Mouse (Mus musculus): ENCODE measurements around the gene Actn1. TPM values are rescaled to one million over a fixed set of nuclear protein-coding genes. Genes with fewer than 3 reads are reported as not detected.
A peak's percentile ranks its signal among the peaks of the same experiment; 100 is the strongest.

Gene Actn1
- polyA plus RNA-seq, 1 experiment from 2014 or later = 27.2 TPM

DNA sequence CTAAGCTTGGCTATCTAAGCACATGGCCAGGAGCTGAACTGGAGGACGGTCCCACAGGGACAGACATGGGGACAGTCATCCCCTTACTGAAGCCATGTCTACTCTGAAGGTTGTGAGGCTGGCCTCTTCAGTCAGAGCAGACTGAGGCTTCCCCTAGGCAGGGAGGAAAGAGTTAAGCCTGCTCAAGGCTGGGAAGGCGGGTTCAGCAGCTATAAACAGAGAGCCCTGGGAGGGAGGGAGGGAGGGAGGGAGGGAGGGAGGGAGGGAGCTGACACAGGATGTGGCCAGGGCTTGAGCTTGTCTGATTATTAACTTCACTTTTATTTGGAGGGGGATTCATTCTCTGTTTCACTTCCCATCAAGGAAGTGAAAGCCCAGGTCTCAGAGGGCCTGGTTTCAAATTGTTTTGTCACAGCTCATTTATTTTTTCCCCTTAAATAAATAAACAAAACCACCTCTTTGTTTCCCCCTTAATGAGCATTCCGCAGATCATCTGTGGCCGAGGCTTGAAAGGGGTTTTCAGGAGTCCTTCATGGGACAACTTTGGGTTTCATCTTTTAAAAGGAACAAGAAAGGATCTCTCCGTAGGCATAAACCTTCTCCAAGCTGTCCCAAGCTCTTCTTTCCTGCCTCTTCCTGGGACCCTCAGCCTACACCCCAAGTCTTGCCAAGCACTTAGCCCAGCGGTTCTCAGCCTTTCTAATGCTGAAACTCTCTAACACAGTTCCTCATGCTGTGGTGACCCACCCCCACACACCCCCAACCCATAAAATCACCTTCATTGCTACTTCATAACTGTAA, 129.4 kb downstream of the Actn1 start:
- Histone ChIP-seq H3K36me3 (ENCODE audit: control insufficient read depth, insufficient read depth, low read length) (no peaks in the 10 kb centered on the region), H3K9me3 (ENCODE audit: control insufficient read depth, low read length) (no peaks in the 10 kb centered on the region), H3K4me3 (ENCODE audit: low read depth, low read length) (no peak overlapping the region), H3K4me1 (replicated peaks; ENCODE audit: control insufficient read depth, insufficient read depth, low read length) (peaks cover 21% of the 10 kb centered on the region), H3K4me2 (ENCODE audit: low read depth, low read length, severe bottlenecking) (peak overlapping the region; percentile 28; the same call in 1 of the 2 replicates), H3K27me3 (ENCODE audit: control insufficient read depth, insufficient read depth, low read length) (no peaks in the 10 kb centered on the region), H3K27ac (ENCODE audit: low read depth, low read length) (peak overlapping the region; percentile 83), H3K9ac (ENCODE audit: low read length) (peak overlapping the region; percentile 41)
- WGBS = 8% methylated on average over 5 of the region's 6 CpGs
- ATAC-seq (replicated peaks; ENCODE audit: low FRiP score) (peak; percentile 63), DNase-seq (ENCODE audit: low spot score) (peak; percentile 80)

DNA sequence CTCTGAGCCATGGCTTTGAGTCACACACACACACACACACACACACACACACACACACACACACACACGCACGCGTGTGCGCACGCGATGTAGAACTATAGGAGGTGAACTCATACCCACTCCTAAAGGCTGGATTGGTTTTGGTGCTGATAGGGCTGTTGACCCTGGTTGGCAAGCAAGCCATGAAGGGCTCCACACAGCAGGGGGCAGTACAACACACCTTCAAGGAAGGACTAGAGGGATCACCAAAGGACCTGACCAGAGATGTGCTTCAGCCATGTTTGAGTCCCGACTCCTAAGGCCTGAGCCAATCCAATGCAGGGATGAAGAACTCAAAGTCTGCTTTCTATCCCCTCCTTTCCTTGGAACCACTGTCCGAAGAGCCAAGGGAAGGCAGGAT, 130.6 kb downstream of the Actn1 start:
- WGBS = 98% methylated on average over 8 of the region's 8 CpGs
- no peak overlapping the region for H3K4me3 ChIP-seq (ENCODE audit: low read depth, low read length)
- H3K9me3 ChIP-seq (ENCODE audit: control insufficient read depth, low read length) = no peaks in the 10 kb centered on the region
- no peak overlapping the region for H3K9ac ChIP-seq (ENCODE audit: low read length)
- peaks cover 21% of the 10 kb centered on the region for H3K4me1 ChIP-seq (replicated peaks; ENCODE audit: control insufficient read depth, insufficient read depth, low read length)
- no peaks in the 10 kb centered on the region for H3K36me3 ChIP-seq (ENCODE audit: control insufficient read depth, insufficient read depth, low read length)
- H3K27ac ChIP-seq (ENCODE audit: low read depth, low read length) = no peak overlapping the region
- no peaks in the 10 kb centered on the region for H3K27me3 ChIP-seq (ENCODE audit: control insufficient read depth, insufficient read depth, low read length)
- no peak overlapping the region for H3K4me2 ChIP-seq (ENCODE audit: low read depth, low read length, severe bottlenecking)
- DNase-seq (ENCODE audit: low spot score) (peak; percentile 51), ATAC-seq (replicated peaks; ENCODE audit: low FRiP score) (no peak)

DNA sequence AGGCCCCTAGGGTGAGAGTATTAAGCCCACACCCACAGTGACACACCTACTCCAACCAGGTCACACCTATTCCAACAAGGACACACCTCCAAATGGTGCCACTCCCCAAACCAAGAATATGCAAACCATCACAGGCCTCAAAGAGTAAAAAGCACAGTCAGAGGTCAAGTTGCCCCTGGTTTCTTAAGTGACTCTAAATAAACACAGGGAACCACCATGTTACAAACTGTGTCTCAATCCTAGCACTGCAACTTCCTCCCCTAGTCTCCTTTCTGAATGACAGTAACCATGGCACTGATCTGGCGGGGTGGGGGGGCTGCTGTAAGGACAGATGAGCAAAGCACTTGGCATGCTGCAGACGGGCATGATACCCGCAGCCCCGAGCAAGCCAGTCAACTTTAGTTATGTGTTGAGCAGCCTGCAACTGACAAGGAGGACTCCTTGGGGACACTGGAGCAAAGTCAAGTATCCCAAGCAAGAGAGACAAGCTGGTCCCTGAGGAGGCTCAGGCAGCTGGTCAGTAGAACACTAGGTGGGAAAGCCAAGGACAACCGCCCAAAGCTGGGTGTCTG, 132.9 kb downstream of the Actn1 start:
- no peak overlapping the region for H3K4me3 ChIP-seq (ENCODE audit: low read depth, low read length)
- DNase-seq (ENCODE audit: low spot score) (peak; percentile 41), ATAC-seq (replicated peaks; ENCODE audit: low FRiP score) (no peak)
- H3K9me3 ChIP-seq (ENCODE audit: control insufficient read depth, low read length) = no peaks in the 10 kb centered on the region
- no peak overlapping the region for H3K4me2 ChIP-seq (ENCODE audit: low read depth, low read length, severe bottlenecking)
- no peaks in the 10 kb centered on the region for H3K36me3 ChIP-seq (ENCODE audit: control insufficient read depth, insufficient read depth, low read length)
- no peaks in the 10 kb centered on the region for H3K27me3 ChIP-seq (ENCODE audit: control insufficient read depth, insufficient read depth, low read length)
- peaks cover 19% of the 10 kb centered on the region for H3K4me1 ChIP-seq (replicated peaks; ENCODE audit: control insufficient read depth, insufficient read depth, low read length)
- WGBS = 92% methylated on average over 5 of the region's 5 CpGs
- no peak overlapping the region for H3K9ac ChIP-seq (ENCODE audit: low read length)
- H3K27ac ChIP-seq (ENCODE audit: low read depth, low read length) = no peak overlapping the region

DNA sequence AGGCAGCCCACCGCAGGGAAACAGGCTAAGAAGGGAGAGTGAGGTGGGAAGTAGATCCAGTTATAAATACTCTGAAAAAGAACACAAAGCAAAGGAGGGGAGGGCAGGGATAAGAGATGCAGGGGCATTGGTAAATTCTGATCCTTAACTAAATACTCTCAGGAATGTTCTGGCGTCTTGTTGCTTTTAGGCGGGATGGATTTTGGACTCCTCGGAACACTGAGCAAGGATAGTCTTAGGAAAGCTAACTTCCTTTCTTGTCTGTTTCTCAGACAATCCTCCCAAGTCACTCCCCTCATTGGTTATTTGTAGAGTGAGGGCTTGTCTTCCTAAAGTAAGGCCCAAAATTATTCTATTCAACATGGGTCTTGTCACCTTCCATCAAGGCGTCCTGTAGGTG, 134.9 kb downstream of the Actn1 start:
- no peak overlapping the region for H3K9ac ChIP-seq (ENCODE audit: low read length)
- ATAC-seq (replicated peaks; ENCODE audit: low FRiP score) (no peak), DNase-seq (ENCODE audit: low spot score) (no peak)
- no peak overlapping the region for H3K27ac ChIP-seq (ENCODE audit: low read depth, low read length)
- no peaks in the 10 kb centered on the region for H3K27me3 ChIP-seq (ENCODE audit: control insufficient read depth, insufficient read depth, low read length)
- no peak overlapping the region for H3K4me3 ChIP-seq (ENCODE audit: low read depth, low read length)
- H3K36me3 ChIP-seq (ENCODE audit: control insufficient read depth, insufficient read depth, low read length) = no peaks in the 10 kb centered on the region
- H3K4me1 ChIP-seq (replicated peaks; ENCODE audit: control insufficient read depth, insufficient read depth, low read length) = peaks cover 4% of the 10 kb centered on the region
- 96% methylated on average over 5 of the region's 5 CpGs for WGBS
- no peaks in the 10 kb centered on the region for H3K9me3 ChIP-seq (ENCODE audit: control insufficient read depth, low read length)
- H3K4me2 ChIP-seq (ENCODE audit: low read depth, low read length, severe bottlenecking) = no peak overlapping the region

DNA sequence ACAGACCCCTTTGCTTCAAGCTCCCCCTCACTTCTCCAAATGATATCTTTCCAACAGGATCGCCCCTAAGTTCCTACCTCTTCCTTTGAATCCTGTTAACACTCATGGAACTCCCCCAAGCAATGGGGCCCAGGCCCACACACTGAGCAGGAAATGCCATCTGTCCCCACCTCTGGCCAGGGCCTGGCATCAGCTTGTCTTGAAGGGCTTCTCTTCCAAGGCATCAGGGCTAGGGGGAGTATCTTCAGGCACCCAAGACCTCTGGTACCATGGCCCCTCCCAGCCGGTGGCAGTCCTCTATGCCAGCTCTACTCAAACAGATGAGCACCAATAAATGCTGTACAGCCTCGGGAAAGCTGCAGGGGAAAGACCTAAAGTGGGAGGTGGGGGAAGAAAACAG, 135.4 kb downstream of the Actn1 start:
- Histone ChIP-seq H3K27ac (ENCODE audit: low read depth, low read length) (no peak overlapping the region), H3K9ac (ENCODE audit: low read length) (no peak overlapping the region), H3K36me3 (ENCODE audit: control insufficient read depth, insufficient read depth, low read length) (no peaks in the 10 kb centered on the region), H3K4me3 (ENCODE audit: low read depth, low read length) (no peak overlapping the region), H3K4me2 (ENCODE audit: low read depth, low read length, severe bottlenecking) (no peak overlapping the region), H3K9me3 (ENCODE audit: control insufficient read depth, low read length) (no peaks in the 10 kb centered on the region), H3K27me3 (ENCODE audit: control insufficient read depth, insufficient read depth, low read length) (no peaks in the 10 kb centered on the region), H3K4me1 (replicated peaks; ENCODE audit: control insufficient read depth, insufficient read depth, low read length) (no peaks in the 10 kb centered on the region; the same call in 1 of the 2 replicates)
- 86% methylated on average over 3 of the region's 3 CpGs for WGBS
- ATAC-seq (replicated peaks; ENCODE audit: low FRiP score) (no peak), DNase-seq (ENCODE audit: low spot score) (no peak)

DNA sequence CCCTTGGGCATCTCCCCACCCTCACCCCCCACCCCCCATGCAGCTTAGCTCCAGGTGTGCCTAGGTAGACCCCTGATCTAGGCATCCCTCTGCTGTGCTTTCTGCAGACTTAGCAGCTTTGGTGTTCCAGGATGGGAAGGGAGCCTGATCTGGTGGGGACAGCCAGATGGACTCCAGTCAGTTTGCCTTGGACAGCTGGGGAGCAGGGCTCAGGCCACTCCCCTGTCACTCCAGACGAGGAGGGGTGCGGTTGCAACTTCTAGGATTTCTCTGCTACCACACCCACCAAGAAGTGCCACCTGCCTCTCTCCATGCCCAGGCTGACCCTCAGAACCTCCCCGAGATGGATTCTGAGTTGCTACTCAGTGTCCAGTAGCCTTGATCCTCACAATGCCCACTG, 136.0 kb downstream of the Actn1 start:
- Histone ChIP-seq H3K36me3 (ENCODE audit: control insufficient read depth, insufficient read depth, low read length) (no peaks in the 10 kb centered on the region), H3K9ac (ENCODE audit: low read length) (no peak overlapping the region), H3K27ac (ENCODE audit: low read depth, low read length) (no peak overlapping the region), H3K4me3 (ENCODE audit: low read depth, low read length) (no peak overlapping the region), H3K4me2 (ENCODE audit: low read depth, low read length, severe bottlenecking) (no peak overlapping the region), H3K27me3 (ENCODE audit: control insufficient read depth, insufficient read depth, low read length) (no peaks in the 10 kb centered on the region), H3K9me3 (ENCODE audit: control insufficient read depth, low read length) (no peaks in the 10 kb centered on the region), H3K4me1 (replicated peaks; ENCODE audit: control insufficient read depth, insufficient read depth, low read length) (no peaks in the 10 kb centered on the region)
- no peak for ATAC-seq (replicated peaks; ENCODE audit: low FRiP score)
- 72% methylated on average over 3 of the region's 3 CpGs for WGBS
- DNase-seq (ENCODE audit: low spot score) = peak; percentile 37

DNA sequence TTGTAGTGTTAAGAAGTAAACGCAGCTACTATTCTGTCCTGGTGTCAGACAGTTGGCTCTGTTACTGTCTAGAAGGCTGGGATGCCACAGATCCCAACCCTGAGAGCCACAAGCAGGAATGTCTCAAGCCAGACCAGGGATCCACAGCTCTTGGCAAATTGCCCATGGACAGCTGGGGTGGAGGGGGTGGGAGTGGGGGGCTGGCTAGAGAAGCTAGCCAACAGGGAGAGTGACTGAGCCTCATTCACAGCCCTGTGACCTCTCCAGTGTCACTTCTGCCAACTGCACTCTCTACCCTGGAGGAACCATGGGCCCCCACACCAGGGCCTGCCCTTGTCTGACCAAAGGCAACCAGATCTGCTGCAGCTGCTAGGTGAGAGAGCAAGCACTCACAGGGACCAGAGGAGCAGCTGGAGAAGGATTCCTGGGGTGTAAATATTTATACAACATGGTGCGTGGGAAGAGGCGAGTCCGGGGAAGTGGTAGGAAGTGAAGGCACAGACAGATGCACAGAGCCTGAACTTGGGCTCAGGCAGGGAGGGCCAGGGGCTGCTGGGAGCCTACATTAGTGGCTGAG, 136.9 kb downstream of the Actn1 start:
- ATAC-seq (replicated peaks; ENCODE audit: low FRiP score) (no peak), DNase-seq (ENCODE audit: low spot score) (peak; percentile 46)
- Histone ChIP-seq H3K4me2 (ENCODE audit: low read depth, low read length, severe bottlenecking) (no peak overlapping the region), H3K27ac (ENCODE audit: low read depth, low read length) (no peak overlapping the region), H3K27me3 (ENCODE audit: control insufficient read depth, insufficient read depth, low read length) (no peaks in the 10 kb centered on the region), H3K36me3 (ENCODE audit: control insufficient read depth, insufficient read depth, low read length) (no peaks in the 10 kb centered on the region), H3K4me3 (ENCODE audit: low read depth, low read length) (no peak overlapping the region), H3K9ac (ENCODE audit: low read length) (no peak overlapping the region), H3K4me1 (replicated peaks; ENCODE audit: control insufficient read depth, insufficient read depth, low read length) (no peaks in the 10 kb centered on the region), H3K9me3 (ENCODE audit: control insufficient read depth, low read length) (no peaks in the 10 kb centered on the region)
- WGBS = 75% methylated on average over 4 of the region's 4 CpGs

DNA sequence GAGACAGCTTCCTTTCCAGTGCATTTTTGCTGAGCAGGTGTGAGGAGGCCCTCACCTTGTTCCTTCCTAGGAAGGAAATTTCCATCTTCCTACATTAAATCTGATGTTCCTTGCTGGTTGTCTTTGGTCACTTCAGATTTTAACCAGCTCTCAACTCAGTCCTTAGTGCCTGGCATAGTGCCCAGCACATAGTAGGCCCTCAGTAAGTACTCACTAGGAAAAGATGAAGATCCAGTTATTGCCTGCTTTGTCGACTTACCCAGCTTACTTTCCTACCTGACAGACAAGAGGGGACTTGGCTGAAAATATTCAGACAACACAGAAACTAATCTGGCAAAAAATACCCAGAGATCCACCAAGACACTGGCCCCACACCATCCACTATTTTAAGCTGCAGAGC, 138.7 kb downstream of the Actn1 start:
- Histone ChIP-seq H3K9ac (ENCODE audit: low read length) (no peak overlapping the region), H3K27me3 (ENCODE audit: control insufficient read depth, insufficient read depth, low read length) (no peaks in the 10 kb centered on the region), H3K9me3 (ENCODE audit: control insufficient read depth, low read length) (no peaks in the 10 kb centered on the region), H3K27ac (ENCODE audit: low read depth, low read length) (no peak overlapping the region), H3K4me1 (replicated peaks; ENCODE audit: control insufficient read depth, insufficient read depth, low read length) (no peaks in the 10 kb centered on the region), H3K36me3 (ENCODE audit: control insufficient read depth, insufficient read depth, low read length) (no peaks in the 10 kb centered on the region), H3K4me2 (ENCODE audit: low read depth, low read length, severe bottlenecking) (no peak overlapping the region), H3K4me3 (ENCODE audit: low read depth, low read length) (no peak overlapping the region)
- 88% methylated on average over 1 of the region's 1 CpGs for WGBS
- ATAC-seq (replicated peaks; ENCODE audit: low FRiP score) (no peak), DNase-seq (ENCODE audit: low spot score) (no peak)
